Mouse (Mus musculus) bone marrow, adult 2 months (tissue): ENCODE measurements around the gene Cacna1c.

Experiments used
- CTCF ChIP-seq: fragments of 200-500 bp; IDR thresholded peaks from 2 replicates; pipeline ENCODE4 v1.5.1; 2011; ENCODE audit warnings: low read length, control low read depth; ENCODE audit not compliant: control insufficient read depth, insufficient read depth
- POLR2A ChIP-seq: fragments of 200-500 bp; IDR thresholded peaks from 2 replicates; pipeline ENCODE4 v1.6.1; 2011; ENCODE audit warnings: low read depth, mild to moderate bottlenecking, control low read depth, low read length, borderline replicate concordance; ENCODE audit not compliant: control insufficient read depth

GRCm38 (mm10) chr6:118876204-118876603 is 320.0 kb downstream of the Cacna1c start:
- TF ChIP-seq CTCF (no peak), POLR2A (no peak)
